Mouse (Mus musculus) intestine, embryonic 14.5 days (tissue): Measurements from ENCODE around the gene Anp32e. TPM values are rescaled to one million over a fixed set of nuclear protein-coding genes. Genes with fewer than 3 reads are reported as not detected.
"Not testable (repeated sequence)": the region's sequence is repeated elsewhere in the genome, so short reads cannot be mapped to it uniquely, and the experiment has no call there.

Experiments used
- ATAC-seq: fragments of 200-750 bp; cut with Nextera tagmentation; replicated peaks from 2 replicates; pipeline ENCODE4 v1.8.0; 2017; ENCODE audit warnings: low read depth, moderate number of reproducible peaks, moderate TSS enrichment, moderate library complexity; ENCODE audit not compliant: low FRiP score, low TSS enrichment
- DNase-seq: peaks from one replicate; pipeline ENCODE4 v3.0.0-alpha.2; 2018; ENCODE audit warnings: low spot score
- H3K27ac ChIP-seq: fragments of 300-500 bp; sonication (generic); 2 replicates; pipeline ENCODE4 v1.5.1; 2014; ENCODE audit warnings: low read depth, mild to moderate bottlenecking, control low read depth
- H3K27me3 ChIP-seq: fragments of 300-500 bp; sonication (generic); replicated peaks from 2 replicates; pipeline ENCODE4 v1.6.1; 2014; ENCODE audit warnings: low read length, control low read depth; ENCODE audit not compliant: control insufficient read depth, insufficient read depth
- H3K36me3 ChIP-seq: fragments of 300-500 bp; sonication (generic); 2 replicates; pipeline ENCODE4 v1.6.1; 2014; ENCODE audit warnings: low read length, control low read depth; ENCODE audit not compliant: control insufficient read depth, insufficient read depth
- H3K4me1 ChIP-seq: fragments of 300-500 bp; sonication (generic); replicated peaks from 2 replicates; pipeline ENCODE4 v1.6.1; 2014; ENCODE audit warnings: low read length, control low read depth, mixed read lengths; ENCODE audit not compliant: control insufficient read depth, insufficient read depth
- H3K4me2 ChIP-seq: fragments of 300-500 bp; sonication (generic); 2 replicates; pipeline ENCODE4 v1.6.1; 2014; ENCODE audit warnings: low read length
- H3K4me3 ChIP-seq: fragments of 300-500 bp; sonication (generic); 2 replicates; pipeline ENCODE4 v1.5.1; 2014; ENCODE audit warnings: low read depth, low read length, control low read depth, mixed read lengths
- H3K9ac ChIP-seq: fragments of 300-500 bp; sonication (generic); 2 replicates; pipeline ENCODE4 v1.6.1; 2014; ENCODE audit warnings: mild to moderate bottlenecking, low read length
- H3K9me3 ChIP-seq: fragments of 300-500 bp; sonication (generic); 2 replicates; pipeline ENCODE4 v1.6.1; 2016; ENCODE audit warnings: low read length, control low read depth; ENCODE audit not compliant: control insufficient read depth
- WGBS: fragments of 180-500 bp; shearing (Covaris S2); extraction: QIAGEN DNeasy Blood & Tissue Kit; methylation state at CpG from one replicate; pipeline ENCODE4 v1.1.7; 2014; 5-methylcytosine and 5-hydroxymethylcytosine counted together
- polyA plus RNA-seq: library from polyadenylated mRNA; unstranded; fragments of >200 nt; fragmentation: Nextera tagmentation; extraction: Ambion mirVana; gene quantifications from 2 replicates; pipeline ENCODE4 v1.2.1, GENCODE M21; 2014

Anp32e gene
- polyA plus RNA-seq, 1 experiment from 2014 or later: 54.3 TPM

DNA sequence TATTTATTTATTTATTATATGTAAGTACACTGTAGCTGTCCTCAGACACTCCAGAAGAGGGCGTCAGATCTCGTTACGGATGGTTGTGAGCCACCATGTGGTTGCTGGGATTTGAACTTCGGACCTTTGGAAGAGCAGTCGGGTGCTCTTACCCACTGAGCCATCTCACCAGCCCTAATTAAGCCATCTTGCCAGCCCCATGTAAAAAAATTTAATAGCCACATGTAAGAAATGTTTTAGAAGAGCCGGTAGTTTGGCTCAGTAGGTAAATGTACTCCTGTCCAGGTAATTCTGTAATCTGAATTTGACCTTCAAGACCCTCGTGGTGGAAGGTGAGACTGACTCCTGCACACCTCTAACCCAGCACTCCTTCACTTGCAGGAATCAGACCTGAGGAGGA is 41.6 kb downstream of the Anp32e start:
- not testable (repeated sequence) for H3K4me1 ChIP-seq, H3K4me2 ChIP-seq, H3K9ac ChIP-seq, H3K36me3 ChIP-seq, DNase-seq, H3K9me3 ChIP-seq, H3K27ac ChIP-seq, ATAC-seq, H3K4me3 ChIP-seq
- H3K27me3 ChIP-seq: peaks cover 16% of the 10 kb centered on the region
- 65% methylated on average over 4 of the region's 7 CpGs for WGBS

GRCm38 (mm10) chr3:95972251-95972872 is 43.3 kb downstream of the Anp32e start:
- Histone ChIP-seq H3K9me3 (no peaks in the 10 kb centered on the region), H3K9ac (peak overlapping the region; percentile 48), H3K27me3 (peaks cover 16% of the 10 kb centered on the region), H3K4me1 (peaks cover 8% of the 10 kb centered on the region; the same call in 1 of the 2 replicates), H3K36me3 (no peaks in the 10 kb centered on the region), H3K4me2 (peak overlapping the region; percentile 68), H3K27ac (peak overlapping the region; percentile 51; the same call in 1 of the 2 replicates), H3K4me3 (peak overlapping the region; percentile 26)
- ATAC-seq (no peak), DNase-seq (no peak)
- WGBS: 78% methylated on average over 12 of the region's 12 CpGs

DNA sequence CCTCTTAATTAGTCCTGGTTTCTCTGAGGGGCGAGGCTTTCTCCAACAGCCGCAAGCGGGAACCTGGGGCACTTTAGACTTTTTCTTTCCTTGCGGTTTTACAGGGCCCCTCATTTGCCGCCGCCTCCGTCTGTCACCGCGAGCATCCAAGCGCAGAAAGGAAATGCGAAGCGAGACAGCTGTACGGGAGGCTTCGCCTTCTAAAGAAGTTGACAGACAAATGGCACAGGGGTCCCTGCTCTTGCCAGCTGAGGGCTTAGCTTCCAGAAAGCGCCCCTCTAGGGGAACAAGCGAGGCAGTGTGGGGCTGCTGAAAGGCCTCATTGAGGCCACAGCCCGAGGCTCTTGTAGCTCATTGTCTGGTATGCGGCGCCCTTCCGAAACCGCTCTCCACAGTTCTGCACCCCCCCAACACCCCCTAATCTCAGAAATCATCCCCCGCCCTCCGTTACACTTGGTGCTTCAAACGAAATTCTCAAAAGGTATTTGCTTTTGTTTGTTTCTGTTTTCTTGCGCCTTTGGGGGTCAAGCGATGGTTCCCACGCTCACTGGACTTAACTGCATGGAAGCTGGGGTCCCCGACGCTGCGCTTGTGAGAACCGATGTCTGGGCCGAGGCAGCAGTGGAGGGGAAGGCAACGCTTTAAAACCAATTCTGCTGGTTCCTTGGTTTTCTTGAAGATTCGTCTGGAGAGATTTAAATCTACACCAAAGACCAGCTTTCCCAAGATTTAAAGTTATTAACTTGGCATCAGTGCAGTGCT is 44.0 kb downstream of the Anp32e start:
- H3K36me3 ChIP-seq: no peaks in the 10 kb centered on the region
- H3K4me2 ChIP-seq: peak overlapping the region; percentile 68
- H3K9ac ChIP-seq: peak overlapping the region; percentile 48
- H3K27me3 ChIP-seq: peaks cover 16% of the 10 kb centered on the region
- ATAC-seq: no peak; the same call in 1 of the 2 replicates
- peak overlapping the region; percentile 51; the same call in 1 of the 2 replicates for H3K27ac ChIP-seq
- peaks cover 8% of the 10 kb centered on the region; the same call in 1 of the 2 replicates for H3K4me1 ChIP-seq
- DNase-seq: peak; percentile 73
- H3K4me3 ChIP-seq: peak overlapping the region; percentile 26
- WGBS: 9% methylated on average over 34 of the region's 34 CpGs
- no peaks in the 10 kb centered on the region for H3K9me3 ChIP-seq

DNA sequence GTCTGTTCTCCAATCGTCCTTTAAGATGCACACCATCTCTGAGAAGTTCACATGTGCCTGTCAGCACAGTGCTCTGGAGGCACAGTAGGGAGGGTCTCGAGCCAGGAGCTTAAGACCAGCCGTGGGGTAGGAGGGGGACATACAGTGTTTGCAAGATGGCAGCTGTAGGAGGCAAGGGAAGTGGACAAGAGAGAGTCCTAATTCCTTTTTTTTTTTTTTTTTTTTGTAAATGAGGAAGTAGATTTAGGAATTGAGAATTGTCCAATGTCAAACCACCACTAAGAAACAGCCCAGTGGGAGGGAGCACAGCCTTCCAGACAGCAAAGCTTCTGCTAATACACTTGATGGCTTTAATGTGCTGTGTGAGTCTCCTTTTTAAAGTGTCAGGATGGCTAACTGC is 48.0 kb downstream of the Anp32e start:
- Histone ChIP-seq H3K27me3 (peaks cover 15% of the 10 kb centered on the region), H3K9ac (no peak overlapping the region), H3K27ac (no peak overlapping the region), H3K4me3 (no peak overlapping the region), H3K4me2 (no peak overlapping the region), H3K9me3 (no peaks in the 10 kb centered on the region), H3K36me3 (no peaks in the 10 kb centered on the region), H3K4me1 (peaks cover 8% of the 10 kb centered on the region; the same call in 1 of the 2 replicates)
- WGBS: 59% methylated on average over 3 of the region's 3 CpGs
- DNase-seq: no peak
- ATAC-seq: no peak

DNA sequence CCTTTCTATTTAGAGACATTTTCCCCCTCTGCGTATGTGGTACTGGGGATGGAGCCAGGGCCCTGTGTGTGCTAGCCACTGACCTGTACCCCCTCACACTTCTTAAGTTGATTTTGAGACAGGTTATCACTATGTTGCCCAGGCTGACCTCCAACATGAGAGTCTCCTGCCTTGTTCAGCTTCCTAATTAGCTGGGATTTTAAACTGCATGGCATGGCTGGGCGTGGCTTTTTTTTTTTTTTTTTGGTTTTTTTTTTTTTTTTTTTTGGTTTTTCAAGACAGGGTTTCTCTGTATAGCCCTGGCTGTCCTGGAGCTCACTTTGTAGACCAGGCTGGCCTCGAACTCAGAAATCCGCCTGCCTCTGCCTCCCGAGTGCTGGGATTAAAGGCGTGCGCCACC is 48.5 kb downstream of the Anp32e start:
- not testable (repeated sequence) for H3K27ac ChIP-seq, ATAC-seq

GRCm38 (mm10) chr3:95978265-95978664 is 49.2 kb downstream of the Anp32e start:
- no peak overlapping the region for H3K4me3 ChIP-seq
- ATAC-seq (no peak), DNase-seq (no peak)
- 86% methylated on average over 9 of the region's 9 CpGs for WGBS
- no peaks in the 10 kb centered on the region for H3K9me3 ChIP-seq
- H3K27me3 ChIP-seq: peaks cover 7% of the 10 kb centered on the region
- no peak overlapping the region for H3K27ac ChIP-seq
- no peaks in the 10 kb centered on the region for H3K36me3 ChIP-seq
- H3K4me1 ChIP-seq: 0 out of 2 replicates have a peak, but pooled peaks cover under 1% of the 10 kb centered on the region
- no peak overlapping the region for H3K9ac ChIP-seq
- no peak overlapping the region for H3K4me2 ChIP-seq

More for the DNA sequence above, 48.5 kb downstream of the Anp32e start:
- not testable (repeated sequence) for H3K9me3 ChIP-seq, H3K9ac ChIP-seq, H3K4me1 ChIP-seq, H3K36me3 ChIP-seq, H3K4me2 ChIP-seq, H3K4me3 ChIP-seq, DNase-seq
- 93% methylated on average over 6 of the region's 7 CpGs for WGBS
- H3K27me3 ChIP-seq: peaks cover 10% of the 10 kb centered on the region

- no peak overlapping the region for H3K9ac ChIP-seq
- H3K36me3 ChIP-seq: no peaks in the 10 kb centered on the region
- WGBS: 85% methylated on average over 12 of the region's 12 CpGs
- peaks cover 2% of the 10 kb centered on the region; the same call in 1 of the 2 replicates for H3K9me3 ChIP-seq
- no peak overlapping the region for H3K4me3 ChIP-seq
- H3K4me1 ChIP-seq: peaks cover 1% of the 10 kb centered on the region; the same call in 1 of the 2 replicates
- no peak overlapping the region for H3K27ac ChIP-seq
- H3K27me3 ChIP-seq: no peaks in the 10 kb centered on the region
- H3K4me2 ChIP-seq: no peak overlapping the region
- ATAC-seq (no peak), DNase-seq (no peak)
These were observed 51.4 kb downstream of the Anp32e start for GRCm38 (mm10) chr3:95980276-95980970.

DNA sequence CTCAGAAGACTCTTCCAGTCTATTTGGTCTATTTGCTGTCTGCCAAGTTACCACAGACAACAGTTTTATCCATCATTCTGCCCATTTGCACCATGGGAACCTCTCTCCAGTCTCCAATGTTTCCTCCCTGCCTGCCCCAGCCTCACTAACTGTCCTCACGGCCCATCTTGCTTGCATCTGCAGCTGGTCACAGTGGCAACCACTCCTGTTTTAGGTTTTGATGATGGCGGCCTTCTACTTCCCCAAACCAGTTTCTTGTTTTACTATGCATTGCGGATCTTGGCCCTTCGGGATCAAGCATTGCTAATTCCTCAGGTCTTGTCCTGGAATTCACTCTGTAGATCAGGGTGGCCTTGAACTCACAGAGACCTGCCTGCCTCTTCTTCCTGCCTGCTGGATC is 53.1 kb downstream of the Anp32e start:
- ATAC-seq (no peak), DNase-seq (no peak)
- Histone ChIP-seq H3K4me3 (no peak overlapping the region), H3K9me3 (peaks cover 2% of the 10 kb centered on the region; the same call in 1 of the 2 replicates), H3K9ac (no peak overlapping the region), H3K27me3 (no peaks in the 10 kb centered on the region), H3K27ac (no peak overlapping the region), H3K36me3 (no peaks in the 10 kb centered on the region), H3K4me1 (peaks cover 18% of the 10 kb centered on the region), H3K4me2 (no peak overlapping the region)
- 86% methylated on average over 4 of the region's 4 CpGs for WGBS
